Mouse (Mus musculus) lung, embryonic 15.5 days (tissue): ENCODE measurements around the gene Plekha5. TPM values are rescaled to one million over a fixed set of nuclear protein-coding genes. Genes with fewer than 3 reads are reported as not detected.

ENCODE experiments used
- ATAC-seq: fragments of 200-750 bp; cut with Nextera tagmentation; 2 replicates; pipeline ENCODE4 v1.8.0; 2017; ENCODE audit warnings: moderate number of reproducible peaks, borderline replicate concordance; ENCODE audit not compliant: low FRiP score, low TSS enrichment; ENCODE audit errors: extremely low read depth
- H3K27ac ChIP-seq: fragments of 300-500 bp; sonication (generic); 2 replicates; pipeline ENCODE4 v1.5.1; 2015; ENCODE audit warnings: moderate library complexity, mild to moderate bottlenecking, inconsistent platforms
- H3K27me3 ChIP-seq: fragments of 300-500 bp; sonication (generic); 2 replicates; pipeline ENCODE4 v1.6.1; 2015; ENCODE audit warnings: inconsistent platforms
- H3K36me3 ChIP-seq: fragments of 300-500 bp; sonication (generic); 2 replicates; pipeline ENCODE4 v1.6.1; 2015; ENCODE audit warnings: inconsistent platforms
- H3K4me1 ChIP-seq: fragments of 300-500 bp; sonication (generic); 2 replicates; pipeline ENCODE4 v1.6.1; 2015; ENCODE audit warnings: inconsistent platforms
- H3K4me2 ChIP-seq: fragments of 300-500 bp; sonication (generic); 2 replicates; pipeline ENCODE4 v1.6.1; 2015; ENCODE audit warnings: inconsistent platforms, mild to moderate bottlenecking, moderate library complexity
- H3K4me3 ChIP-seq: fragments of 300-500 bp; sonication (generic); 2 replicates; pipeline ENCODE4 v1.5.1; 2015; ENCODE audit warnings: mild to moderate bottlenecking, inconsistent platforms
- H3K9ac ChIP-seq: fragments of 300-500 bp; sonication (generic); 2 replicates; pipeline ENCODE4 v1.6.1; 2015; ENCODE audit warnings: inconsistent platforms
- H3K9me3 ChIP-seq: fragments of 300-500 bp; sonication (generic); 2 replicates; pipeline ENCODE4 v1.6.1; 2016; ENCODE audit warnings: inconsistent platforms
- WGBS: fragments of 180-500 bp; shearing (Covaris S2); methylation state at CpG from one replicate; pipeline ENCODE4 v1.1.7; 2015; 5-methylcytosine and 5-hydroxymethylcytosine counted together
- polyA plus RNA-seq: library from polyadenylated mRNA; unstranded; fragments of >200 nt; fragmentation: Nextera tagmentation; extraction: Ambion mirVana; gene quantifications from 2 replicates; pipeline ENCODE4 v1.2.1, GENCODE M21; 2015

Plekha5 gene
- polyA plus RNA-seq: 36.1 and 36.6 TPM in 2 replicates

DNA sequence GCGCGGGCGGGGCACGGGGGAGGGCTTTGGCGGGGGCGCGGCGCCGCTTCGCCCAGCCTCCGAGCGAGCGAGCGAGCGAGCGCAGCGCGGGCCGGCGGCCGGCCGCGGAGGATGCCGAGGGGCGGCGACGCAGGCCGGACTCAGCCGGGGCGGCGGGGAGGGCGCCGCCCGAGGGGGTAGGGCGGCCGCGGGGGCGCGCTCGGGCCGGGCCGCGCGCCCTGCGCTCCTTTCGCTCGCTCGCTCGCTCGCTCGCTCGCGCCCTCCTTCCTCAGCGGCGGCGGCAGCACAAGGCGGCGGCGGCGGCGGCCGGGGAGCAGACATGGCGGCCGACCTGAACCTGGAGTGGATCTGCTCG is at the start of gene Plekha5:
TSS of gene Plekha5 (plus strand) at position 209 of the 355 bp plus-strand sequence.
- Histone ChIP-seq H3K4me3 (peak within 1 kb of the TSS; percentile 98), H3K9me3 (no peaks in the 10 kb centered on the region), H3K27ac (peak within 1 kb of the TSS; percentile 94), H3K4me2 (peak within 1 kb of the TSS; percentile 86), H3K4me1 (peaks cover 15% of the 10 kb centered on the region), H3K9ac (peak within 1 kb of the TSS; percentile 97), H3K36me3 (no peaks in the 10 kb centered on the region), H3K27me3 (no peaks in the 10 kb centered on the region)
- peak; percentile 93 for ATAC-seq
- 2% methylated on average over 11 of the region's 65 CpGs for WGBS

DNA sequence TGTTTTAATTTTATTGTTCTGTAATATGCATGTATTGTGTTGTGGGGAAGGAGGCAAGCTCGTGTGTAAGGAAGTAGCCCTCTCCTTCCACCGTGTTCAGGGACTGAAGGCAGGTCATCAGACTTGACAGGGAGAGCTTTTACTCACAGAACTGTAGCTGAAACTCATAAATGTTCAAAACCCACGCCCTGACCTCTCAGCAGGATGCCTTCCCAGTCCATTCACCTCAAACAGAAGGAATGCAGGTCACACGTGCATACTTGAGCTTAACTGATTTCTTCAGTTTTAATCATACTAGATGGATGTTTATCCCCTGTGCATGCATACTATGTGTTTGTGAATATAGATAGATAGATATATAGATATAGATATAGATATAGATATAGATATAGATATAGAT is 48.2 kb upstream of the Plekha5 start:
- Histone ChIP-seq H3K36me3 (no peaks in the 10 kb centered on the region), H3K27ac (no peak overlapping the region), H3K4me3 (no peak overlapping the region), H3K9me3 (no peaks in the 10 kb centered on the region), H3K4me1 (no peaks in the 10 kb centered on the region), H3K27me3 (no peaks in the 10 kb centered on the region), H3K4me2 (no peak overlapping the region), H3K9ac (no peak overlapping the region)
- WGBS: 65% methylated on average over 4 of the region's 4 CpGs
- no peak for ATAC-seq

DNA sequence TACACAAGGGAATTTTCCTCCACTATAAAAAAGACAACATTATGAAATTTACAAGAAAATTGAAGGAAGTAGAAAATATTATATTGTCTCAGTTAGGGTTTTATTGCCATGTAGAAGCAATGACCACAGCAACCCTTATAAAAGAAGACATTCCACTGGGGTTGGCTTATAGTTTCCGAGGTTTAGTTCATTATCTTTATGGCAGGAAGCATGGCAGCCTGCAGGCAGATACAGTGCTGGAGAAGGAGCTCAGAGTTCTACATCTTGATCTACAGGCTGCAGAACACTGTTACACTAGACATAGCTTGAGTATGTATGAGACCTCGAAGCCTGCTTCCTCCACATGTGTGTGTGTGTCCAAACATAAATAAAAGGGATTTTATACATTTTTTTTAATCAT is 43.3 kb upstream of the Plekha5 start:
- Histone ChIP-seq H3K9me3 (no peaks in the 10 kb centered on the region), H3K27ac (no peak overlapping the region), H3K36me3 (no peaks in the 10 kb centered on the region), H3K27me3 (no peaks in the 10 kb centered on the region), H3K4me1 (no peaks in the 10 kb centered on the region), H3K4me2 (no peak overlapping the region), H3K4me3 (no peak overlapping the region), H3K9ac (no peak overlapping the region)
- WGBS: 68% methylated on average over 2 of the region's 2 CpGs
- ATAC-seq: no peak

DNA sequence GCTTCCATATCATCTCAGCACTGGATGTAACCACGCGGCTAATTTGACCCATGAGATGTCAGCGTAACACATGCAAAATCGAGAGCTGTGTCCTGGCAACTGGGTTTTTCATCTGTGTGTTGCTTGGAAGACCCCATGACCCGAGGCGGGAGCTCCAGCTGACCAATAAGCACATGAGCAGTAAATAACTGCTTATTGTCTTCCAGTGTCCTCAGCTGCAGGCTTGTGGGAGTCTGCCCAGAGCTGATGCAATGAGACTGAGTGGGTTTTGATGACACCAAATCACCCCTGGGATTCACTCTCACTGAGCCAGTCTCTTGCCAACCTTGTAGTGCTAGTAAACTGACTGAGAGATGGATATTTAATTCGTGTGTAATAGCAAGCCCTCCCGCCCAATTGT is 42.7 kb upstream of the Plekha5 start:
- 82% methylated on average over 8 of the region's 8 CpGs for WGBS
- no peak overlapping the region for H3K4me2 ChIP-seq
- H3K9ac ChIP-seq: no peak overlapping the region
- H3K4me3 ChIP-seq: no peak overlapping the region
- H3K4me1 ChIP-seq: no peaks in the 10 kb centered on the region
- H3K27ac ChIP-seq: no peak overlapping the region
- H3K36me3 ChIP-seq: no peaks in the 10 kb centered on the region
- no peak for ATAC-seq
- H3K9me3 ChIP-seq: no peaks in the 10 kb centered on the region
- H3K27me3 ChIP-seq: no peaks in the 10 kb centered on the region

DNA sequence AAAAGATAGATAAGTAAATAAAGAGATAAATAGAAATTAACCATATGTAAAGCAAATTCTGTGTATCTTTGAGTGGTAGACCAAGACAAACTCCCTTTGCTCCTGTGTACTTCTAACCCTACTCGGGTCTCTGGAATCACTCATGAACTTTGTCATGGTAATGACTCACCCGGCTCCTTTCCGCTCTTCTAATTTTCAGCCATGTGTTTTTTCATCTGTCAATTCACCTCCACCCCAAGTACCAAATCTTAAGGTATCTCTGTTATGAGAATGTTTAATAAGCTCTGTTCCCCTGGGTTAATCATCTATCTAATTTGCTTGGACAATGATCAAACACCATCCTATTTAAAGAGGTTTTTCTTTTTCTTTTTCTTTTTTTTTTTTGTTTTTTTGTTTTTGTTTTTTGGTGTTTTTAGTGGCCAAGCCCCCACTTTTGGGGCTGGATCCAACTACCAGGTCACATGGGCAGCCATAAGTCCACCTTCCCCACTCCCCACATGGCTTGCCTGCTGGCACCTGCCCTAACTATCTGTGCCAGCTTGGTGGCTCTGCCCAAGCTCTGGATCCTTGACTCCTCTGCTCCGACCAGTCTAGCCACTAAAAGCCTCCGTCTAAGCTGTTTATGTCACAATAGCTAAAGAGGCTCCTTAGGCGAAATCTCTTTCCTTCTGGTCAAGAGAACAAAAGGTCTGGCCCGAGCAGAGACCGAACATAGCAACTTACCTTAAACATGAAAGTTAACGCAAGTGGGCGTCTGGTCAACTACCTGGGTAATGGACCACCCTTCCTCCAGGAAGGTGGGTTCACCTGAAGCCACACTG is 40.1 kb upstream of the Plekha5 start:
- H3K27ac ChIP-seq: no peak overlapping the region
- no peaks in the 10 kb centered on the region for H3K36me3 ChIP-seq
- 83% methylated on average over 10 of the region's 10 CpGs for WGBS
- no peak for ATAC-seq
- no peaks in the 10 kb centered on the region for H3K27me3 ChIP-seq
- no peak overlapping the region for H3K4me3 ChIP-seq
- H3K4me1 ChIP-seq: no peaks in the 10 kb centered on the region
- H3K4me2 ChIP-seq: no peak overlapping the region
- H3K9me3 ChIP-seq: no peaks in the 10 kb centered on the region
- no peak overlapping the region for H3K9ac ChIP-seq

DNA sequence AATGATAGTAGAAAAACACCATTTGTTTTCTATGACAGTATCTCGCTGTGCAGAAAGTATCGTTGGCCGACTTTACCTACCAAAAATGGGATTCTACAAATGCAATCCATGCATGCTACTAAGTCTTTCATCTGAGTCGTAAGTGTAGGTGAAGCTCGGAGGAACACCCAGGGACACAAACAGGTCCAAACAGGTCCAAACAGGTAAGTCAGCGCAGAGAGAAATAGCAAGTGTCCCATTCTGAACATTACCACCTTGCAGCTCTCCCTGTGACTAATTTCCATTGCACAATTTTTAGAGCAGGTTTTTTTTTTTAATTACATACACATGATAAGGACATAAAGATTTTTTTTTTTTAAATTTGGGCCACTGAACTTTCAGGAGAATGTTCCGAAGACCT is 27.2 kb upstream of the Plekha5 start:
- no peaks in the 10 kb centered on the region for H3K4me1 ChIP-seq
- no peaks in the 10 kb centered on the region for H3K9me3 ChIP-seq
- no peak overlapping the region for H3K4me3 ChIP-seq
- WGBS: 92% methylated on average over 7 of the region's 7 CpGs
- ATAC-seq: no peak
- H3K27me3 ChIP-seq: no peaks in the 10 kb centered on the region
- H3K36me3 ChIP-seq: no peaks in the 10 kb centered on the region
- H3K27ac ChIP-seq: no peak overlapping the region
- no peak overlapping the region for H3K9ac ChIP-seq
- no peak overlapping the region for H3K4me2 ChIP-seq

DNA sequence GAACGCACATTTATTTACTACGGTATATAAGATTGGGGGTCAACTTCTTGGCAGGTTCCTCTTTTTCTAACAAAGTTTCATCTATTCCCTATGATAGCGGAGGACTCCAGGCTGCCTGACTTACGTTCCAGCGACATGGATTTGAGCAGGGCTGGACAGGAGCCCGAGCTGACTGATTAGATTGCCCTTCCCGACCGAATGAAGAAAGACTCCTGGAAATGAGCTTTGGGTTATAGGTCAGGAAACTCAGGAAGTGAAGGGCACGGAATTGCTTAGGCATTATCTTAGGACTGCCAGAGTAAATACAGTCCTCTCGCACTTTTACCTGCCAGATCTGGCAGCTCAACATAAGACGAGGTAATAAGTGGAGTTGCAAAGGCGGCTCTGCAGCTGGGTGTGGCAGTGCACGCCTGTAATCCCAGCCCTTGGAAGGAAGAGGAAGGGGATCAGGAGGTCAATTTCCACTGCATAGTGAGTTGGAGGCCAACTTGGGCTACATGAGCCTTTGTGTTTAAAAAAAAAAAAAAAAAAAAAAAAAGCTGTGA is 21.0 kb upstream of the Plekha5 start:
- Histone ChIP-seq H3K4me1 (no peaks in the 10 kb centered on the region), H3K9ac (no peak overlapping the region), H3K27me3 (no peaks in the 10 kb centered on the region), H3K36me3 (no peaks in the 10 kb centered on the region), H3K9me3 (no peaks in the 10 kb centered on the region), H3K4me3 (no peak overlapping the region), H3K27ac (no peak overlapping the region), H3K4me2 (no peak overlapping the region)
- WGBS: 50% methylated on average over 13 of the region's 13 CpGs
- no peak for ATAC-seq

DNA sequence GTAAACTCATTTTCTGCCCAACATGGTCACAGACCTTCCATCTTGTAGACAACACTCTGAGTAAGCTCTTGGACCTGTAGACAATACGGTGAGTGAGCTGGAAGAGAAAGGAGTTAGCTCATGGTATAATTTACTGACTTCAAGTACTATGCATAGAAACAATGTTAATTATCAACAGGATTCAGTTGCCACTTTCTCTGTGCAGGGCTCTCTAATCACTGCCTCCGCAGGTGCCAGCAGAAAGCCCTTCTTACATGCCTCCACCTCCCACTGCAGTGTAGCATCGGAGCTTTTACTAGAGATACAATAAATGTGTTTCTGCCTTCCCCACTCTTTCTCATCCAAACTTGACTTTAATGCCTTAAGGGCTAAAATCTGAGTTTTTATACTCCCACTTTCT is 11.9 kb upstream of the Plekha5 start:
- no peak for ATAC-seq

DNA sequence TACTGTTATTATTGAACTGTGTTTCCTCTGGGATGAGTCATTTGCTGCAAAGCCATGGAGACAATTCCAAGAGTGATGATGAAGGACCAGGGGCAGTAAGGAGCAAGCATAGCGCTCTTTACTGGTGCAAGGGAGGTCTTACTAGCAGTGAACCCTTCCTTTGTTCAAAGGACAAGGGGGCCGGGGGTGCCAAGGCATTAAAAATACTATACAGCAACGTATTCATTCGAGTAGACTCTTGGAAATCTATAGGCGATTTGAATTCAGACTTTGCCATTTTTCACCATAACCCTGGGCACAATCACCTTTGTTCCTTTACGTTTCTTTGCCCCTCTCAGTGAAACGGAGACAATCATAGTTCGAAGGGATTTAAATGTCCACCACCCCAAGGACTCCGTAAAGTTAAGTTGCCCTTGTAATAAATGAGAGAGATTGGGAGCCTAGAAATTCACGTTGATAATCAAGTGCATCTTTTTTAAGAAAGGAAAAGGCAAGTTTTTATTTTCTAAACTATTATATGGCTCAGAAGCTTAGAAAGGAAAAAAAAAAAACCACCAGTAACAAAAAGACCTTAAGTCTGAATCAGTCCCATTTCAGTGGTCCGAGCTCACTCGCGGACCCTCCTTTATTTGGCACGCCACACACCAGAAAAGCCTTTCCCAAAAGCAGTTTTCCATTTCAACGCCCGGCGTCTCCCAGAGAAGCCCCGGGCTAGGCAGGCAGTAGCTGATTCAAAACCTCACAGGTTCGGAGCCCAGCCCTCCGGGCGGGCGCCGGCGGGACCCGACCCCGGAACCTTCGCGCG is 611 bp upstream of the Plekha5 start:
- ATAC-seq: no peak
- Histone ChIP-seq H3K27me3 (no peaks in the 10 kb centered on the region), H3K36me3 (no peaks in the 10 kb centered on the region), H3K4me2 (peak overlapping the region; percentile 86), H3K4me3 (peak overlapping the region; percentile 98), H3K4me1 (peaks cover 15% of the 10 kb centered on the region), H3K9ac (peak overlapping the region; percentile 97), H3K9me3 (no peaks in the 10 kb centered on the region), H3K27ac (peak overlapping the region; percentile 94)
- WGBS: 12% methylated on average over 29 of the region's 29 CpGs

More for the DNA sequence above, 11.9 kb upstream of the Plekha5 start:
- Histone ChIP-seq H3K27ac (no peak overlapping the region), H3K9me3 (no peaks in the 10 kb centered on the region), H3K4me2 (no peak overlapping the region), H3K36me3 (no peaks in the 10 kb centered on the region), H3K27me3 (no peaks in the 10 kb centered on the region), H3K4me1 (no peaks in the 10 kb centered on the region), H3K4me3 (no peak overlapping the region), H3K9ac (no peak overlapping the region)
- 82% methylated on average over 3 of the region's 3 CpGs for WGBS

DNA sequence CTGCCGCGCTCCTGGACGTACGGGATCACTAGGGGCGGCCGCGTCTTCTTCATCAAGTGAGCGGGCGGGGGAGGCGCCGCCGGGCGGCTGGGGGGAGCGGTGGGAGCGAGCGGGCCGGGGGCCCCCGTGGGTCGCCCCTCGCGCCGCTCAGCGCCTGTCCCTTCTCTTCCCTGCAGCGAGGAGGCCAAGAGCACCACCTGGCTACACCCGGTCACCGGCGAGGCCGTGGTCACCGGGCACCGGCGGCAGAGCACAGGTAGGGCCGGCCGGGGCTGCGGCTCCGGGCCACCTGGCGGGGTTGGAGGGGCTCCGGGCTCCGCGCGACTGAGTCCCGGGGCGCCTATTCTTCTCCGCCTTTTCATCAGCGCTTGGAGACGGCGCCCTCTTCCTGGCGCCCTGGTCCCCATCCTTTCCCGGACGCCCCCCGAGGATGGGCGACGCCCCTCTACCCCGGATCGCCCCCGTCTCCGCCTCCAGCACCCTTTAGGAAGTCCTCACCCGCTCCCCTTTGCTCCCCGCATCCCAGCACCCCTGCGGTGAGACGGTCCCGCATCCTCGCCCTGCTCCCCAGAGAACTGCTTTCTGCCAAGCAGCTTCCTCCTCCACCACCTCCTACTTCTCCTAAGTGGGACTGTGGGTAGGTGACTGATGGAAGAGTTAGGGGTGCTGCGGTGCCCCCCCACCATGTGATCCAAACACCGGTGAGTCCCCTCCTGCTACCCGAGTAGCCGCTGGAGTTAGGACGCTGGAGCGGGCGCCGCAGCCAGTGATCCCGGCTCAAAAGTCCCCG is 542 bp downstream of the Plekha5 start:
- peak overlapping the region; percentile 98 for H3K4me3 ChIP-seq
- H3K27ac ChIP-seq: peak overlapping the region; percentile 94
- under 1% methylated on average over 55 of the region's 72 CpGs for WGBS
- peak overlapping the region; percentile 86 for H3K4me2 ChIP-seq
- peaks cover 15% of the 10 kb centered on the region for H3K4me1 ChIP-seq
- H3K36me3 ChIP-seq: no peaks in the 10 kb centered on the region
- no peaks in the 10 kb centered on the region for H3K27me3 ChIP-seq
- peak overlapping the region; percentile 97 for H3K9ac ChIP-seq
- no peaks in the 10 kb centered on the region for H3K9me3 ChIP-seq
- ATAC-seq: peak; percentile 78

DNA sequence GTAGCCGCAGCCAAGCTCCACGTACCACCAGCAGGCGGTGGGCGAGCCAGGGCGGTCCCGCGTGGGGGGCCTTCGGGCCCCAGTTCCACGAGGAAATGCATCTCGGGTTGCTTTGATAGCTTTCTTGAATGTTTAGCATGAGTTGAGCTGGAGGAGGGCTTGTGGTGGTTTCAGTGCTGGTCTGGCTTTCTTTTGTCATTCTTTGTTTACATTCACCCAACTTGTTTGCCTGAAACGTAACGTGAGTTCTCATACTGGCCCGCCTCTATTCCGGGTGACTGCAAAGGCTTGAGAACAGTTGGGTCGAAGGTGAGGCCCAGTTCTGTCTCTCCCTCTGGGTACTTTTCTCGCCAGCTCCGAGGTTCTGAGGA is 1.1 kb downstream of the Plekha5 start:
- H3K27ac ChIP-seq: peak overlapping the region; percentile 94
- H3K9me3 ChIP-seq: no peaks in the 10 kb centered on the region
- 0 out of 2 replicates have a peak, but pooled peaks cover under 1% of the 10 kb centered on the region for H3K36me3 ChIP-seq
- peak overlapping the region; percentile 86 for H3K4me2 ChIP-seq
- under 1% methylated on average over 17 of the region's 17 CpGs for WGBS
- peak; percentile 20; the same call in 1 of the 2 replicates for ATAC-seq
- H3K4me3 ChIP-seq: peak overlapping the region; percentile 98
- H3K27me3 ChIP-seq: no peaks in the 10 kb centered on the region
- H3K4me1 ChIP-seq: peaks cover 15% of the 10 kb centered on the region
- peak overlapping the region; percentile 97 for H3K9ac ChIP-seq
